Mouse (Mus musculus) ES-E14 (cell line): ENCODE measurements at regions not wholly inside any gene's neighbourhood (a gene's known extent, or its start where the extent isn't known, plus 50 kb on each side); places are given as distances from the start of the nearest gene placed in this dataset.

Source experiments
- HCFC1 ChIP-seq: IDR thresholded peaks from 2 replicates; pipeline ENCODE4 v1.6.1; 2012; ENCODE audit warnings: low read length, inconsistent platforms, borderline replicate concordance; ENCODE audit not compliant: insufficient read depth
- MAFK ChIP-seq: IDR thresholded peaks from 2 replicates; pipeline ENCODE4 v1.6.1; 2014; ENCODE audit warnings: mild to moderate bottlenecking, low read depth, low read length, inconsistent platforms; ENCODE audit not compliant: insufficient read depth
- ZNF384 ChIP-seq: IDR thresholded peaks from 2 replicates; pipeline ENCODE4 v1.6.1; 2012; ENCODE audit warnings: low read depth, low read length, inconsistent platforms

- TF ChIP-seq ZNF384 (no peak), MAFK (no peak), HCFC1 (no peak)
Measured at GRCm38 (mm10) chr2:17859234-17859633, 128.0 kb upstream of the Nebl start.
